In genomic region chr2:181453274-181453673, GRCm38 (mm10) we compare ENCODE assay signal across 17 mouse cellular contexts. TPM values are rescaled to one million over a fixed set of nuclear protein-coding genes. Genes with fewer than 3 reads are reported as not detected.
A peak's percentile ranks its signal among the peaks of the same experiment; 100 is the strongest.
DNase-seq lines count a peak whose midpoint lies in the region; ATAC-seq and TF ChIP-seq lines count a peak whose summit lies in the region.
"Had no signal": no experiment of that assay in that cellular context is flagged by ENCODE, and none has a peak within 500 bp of the region (broad histone marks: within the 10 kb centered on the region; RNA-seq: fewer than 3 reads in every experiment).

No protein-coding gene starts in this region.

- DNase-seq in kidney, adult 2 months = no peak
- DNase-seq in kidney, adult 9 months = no peak
- no peak for DNase-seq in testis, postnatal 14 days (ENCODE audit: low spot score)
- no peak for DNase-seq in spleen, postnatal 14 days (ENCODE audit: low spot score in 2 of 2)
- no peak for DNase-seq in urinary bladder, adult 2 months (ENCODE audit: low spot score)
- DNase-seq: cerebellum, adult 8-10 months; gastrocnemius, postnatal 10 days; kidney, adult 11 months had no signal

- peak; percentile 53; the same call in 1 of the 2 replicates for ATAC-seq in megakaryocyte progenitor cell, adult 5-6 weeks (replicated peaks; ENCODE audit: poor library complexity)
- ATAC-seq: forebrain, embryonic 14.5 days; midbrain, embryonic 13.5 days had no signal

- TF ChIP-seq POLR2A in kidney, adult 2 months (IDR thresholded peaks at IDR 0.05; ENCODE audit: low read depth, low read length) = no peak
- no peak for TF ChIP-seq POLR2A in testis, adult 2 months (IDR thresholded peaks at IDR 0.05; ENCODE audit: control insufficient read depth, low read depth, low read length)
- TF ChIP-seq POLR2A in ES-Bruce4 (IDR thresholded peaks at IDR 0.05; ENCODE audit: insufficient read depth, low read length) = no peak

- H3K4me3 ChIP-seq in kidney, adult 2 months (ENCODE audit: insufficient read depth, low read depth, low read length) = no peak overlapping the region
- H3K4me3 ChIP-seq in testis, adult 2 months (ENCODE audit: control insufficient read depth, low read depth, low read length) = no peak overlapping the region
- H3K4me3 ChIP-seq in ES-Bruce4 (ENCODE audit: low read depth, low read length) = no peak overlapping the region
- H3K4me3 ChIP-seq: embryonic facial prominence, embryonic 15.5 days; midbrain, embryonic 13.5 days had no signal

- 0 out of 2 replicates have a peak, but pooled peaks have one; percentile 11 for TF ChIP-seq CTCF in kidney, adult 2 months (conservative IDR thresholded peaks at IDR 0.05; ENCODE audit: insufficient read depth, insufficient read length, low read depth, low read length)
- peak; percentile 44; the same call in 1 of the 2 replicates for TF ChIP-seq CTCF in testis, adult 2 months (IDR thresholded peaks at IDR 0.05; ENCODE audit: control insufficient read depth, insufficient read depth, insufficient replicate concordance, low read depth, low read length)
- TF ChIP-seq CTCF in ES-Bruce4 (IDR thresholded peaks at IDR 0.05; ENCODE audit: low read depth, low read length) = peak; percentile 68

- H3K36me3 ChIP-seq in kidney, adult 2 months (ENCODE audit: control insufficient read depth, insufficient read depth, low read length) = no peaks in the 10 kb centered on the region
- no peaks in the 10 kb centered on the region for H3K36me3 ChIP-seq in testis, adult 2 months (ENCODE audit: control insufficient read depth, insufficient read depth, low read length)
- no peaks in the 10 kb centered on the region for H3K36me3 ChIP-seq in ES-Bruce4 (ENCODE audit: control insufficient read depth, insufficient read depth, low read length, poor library complexity, severe bottlenecking)
- H3K36me3 ChIP-seq: embryonic facial prominence, embryonic 15.5 days; midbrain, embryonic 13.5 days had no signal

- H3K27me3 ChIP-seq in kidney, adult 2 months (replicated peaks; ENCODE audit: control insufficient read depth, insufficient read depth, low read length) = no peaks in the 10 kb centered on the region
- no peaks in the 10 kb centered on the region for H3K27me3 ChIP-seq in testis, adult 2 months (ENCODE audit: control insufficient read depth, insufficient read depth, low read length)
- peaks cover 3% of the 10 kb centered on the region; the same call in 1 of the 2 replicates for H3K27me3 ChIP-seq in ES-Bruce4 (ENCODE audit: control insufficient read depth, insufficient read depth, low read length, poor library complexity, severe bottlenecking)

- WGBS in kidney, adult 2 months = 86% methylated on average over 1 of the region's 1 CpGs

- no peaks in the 10 kb centered on the region for H3K9me3 ChIP-seq in ES-Bruce4 (replicated peaks; ENCODE audit: control insufficient read depth, insufficient read depth, low read length, poor library complexity, severe bottlenecking)
- H3K9me3 ChIP-seq: embryonic facial prominence, embryonic 15.5 days; midbrain, embryonic 13.5 days had no signal

- H3K9ac ChIP-seq in ES-Bruce4 (ENCODE audit: low read depth, poor library complexity, severe bottlenecking) = no peak overlapping the region
- H3K9ac ChIP-seq: embryonic facial prominence, embryonic 15.5 days; midbrain, embryonic 13.5 days had no signal

- H3K27ac ChIP-seq in kidney, adult 2 months (ENCODE audit: insufficient read depth, low read depth, low read length) = no peak overlapping the region
- no peak overlapping the region for H3K27ac ChIP-seq in testis, adult 2 months (ENCODE audit: control insufficient read depth, insufficient read depth, low read depth, low read length)
- no peak overlapping the region for H3K27ac ChIP-seq in ES-Bruce4 (ENCODE audit: insufficient read depth, low read length)
- H3K27ac ChIP-seq: embryonic facial prominence, embryonic 15.5 days; midbrain, embryonic 13.5 days had no signal

- no peak for TF ChIP-seq EP300 in ES-Bruce4 (IDR thresholded peaks at IDR 0.05; ENCODE audit: insufficient read depth, low read depth, low read length)

- H3K4me1 ChIP-seq in kidney, adult 2 months (ENCODE audit: control insufficient read depth, insufficient read depth, low read length) = peaks cover 2% of the 10 kb centered on the region; the same call in 1 of the 2 replicates
- peaks cover 6% of the 10 kb centered on the region for H3K4me1 ChIP-seq in testis, adult 2 months (ENCODE audit: control insufficient read depth, insufficient read depth, low read length)
- peaks cover 1% of the 10 kb centered on the region for H3K4me1 ChIP-seq in ES-Bruce4 (ENCODE audit: control insufficient read depth, insufficient read depth, low read length)

RNA-seq across cellular contexts. Expression of gene Zbtb46, which starts 6.0 kb away (rescaled TPM):
- polyA plus RNA-seq in kidney, adult 2 months (2012; rRNA removed) = 7.7 and 8.0 TPM in 2 replicates
- polyA plus RNA-seq in testis, adult 2 months (2012; rRNA removed) = 8.3 and 10.1 TPM in 2 replicates
- polyA plus RNA-seq in ES-Bruce4 (2011; ENCODE audit: insufficient read depth, insufficient read length, low read depth, missing spikeins) = 4.3 and 5.4 TPM in 2 replicates
- total RNA-seq in megakaryocyte progenitor cell, adult 5-6 weeks (2015) = 1.2 and 1.8 TPM in 2 replicates
- total RNA-seq in megakaryocyte progenitor cell, adult 5-6 weeks (2017) = 1.9 and 5.4 TPM in 2 replicates
- polyA plus RNA-seq in urinary bladder, adult 2 months (2012; rRNA removed) = 4.4 and 4.6 TPM in 2 replicates

RNA-seq across cellular contexts. Expression of gene Abhd16b, which starts 39.7 kb away (rescaled TPM):
- not detected in 2 replicates for polyA plus RNA-seq in kidney, adult 2 months (2012; rRNA removed)
- polyA plus RNA-seq in testis, adult 2 months (2012; rRNA removed) = 141 and 146 TPM in 2 replicates
- polyA plus RNA-seq in ES-Bruce4 (2011; ENCODE audit: insufficient read depth, insufficient read length, low read depth, missing spikeins) = not detected in 2 replicates
- total RNA-seq in megakaryocyte progenitor cell, adult 5-6 weeks (2015) = not detected in 2 replicates
- total RNA-seq in megakaryocyte progenitor cell, adult 5-6 weeks (2017) = not detected in 2 replicates
- polyA plus RNA-seq in urinary bladder, adult 2 months (2012; rRNA removed) = not detected in 2 replicates
- total RNA-seq: gastrocnemius, postnatal 10 days; hematopoietic stem cell, adult 5-6 weeks; layer of hippocampus, adult 8-10 months; left cerebral cortex, postnatal 25 days had no signal
- polyA plus RNA-seq: forebrain, embryonic 14.5 days; midbrain, embryonic 13.5 days had no signal

RNA-seq across cellular contexts. Expression of gene Tpd52l2, which starts 43.7 kb away (rescaled TPM):
- polyA plus RNA-seq in kidney, adult 2 months (2012; rRNA removed) = 35.2 and 41.5 TPM in 2 replicates
- 17.4 and 17.5 TPM in 2 replicates for polyA plus RNA-seq in testis, adult 2 months (2012; rRNA removed)
- 144 and 145 TPM in 2 replicates for polyA plus RNA-seq in ES-Bruce4 (2011; ENCODE audit: insufficient read depth, insufficient read length, low read depth, missing spikeins)
- 47.1 and 60.0 TPM in 2 replicates for total RNA-seq in megakaryocyte progenitor cell, adult 5-6 weeks (2015)
- total RNA-seq in megakaryocyte progenitor cell, adult 5-6 weeks (2017) = 99.2 and 119 TPM in 2 replicates
- polyA plus RNA-seq in urinary bladder, adult 2 months (2012; rRNA removed) = 118 and 128 TPM in 2 replicates

Comparison
In these comparisons a context has a peak if more than half of its experiments do, and no peak if none do; other contexts are left out.
1. CTCF ChIP-seq: peak in every context shown above with its lines; median percentile 68 in ES-Bruce4; 44 in testis, adult 2 months; 11 in kidney, adult 2 months.
2. RNA of gene Abhd16b, which starts 39.7 kb away (polyA plus RNA-seq): 141 to 146 TPM in testis, adult 2 months; not detected in urinary bladder, adult 2 months, not detected in kidney, adult 2 months and not detected in ES-Bruce4; every median in the first group is over 100 times any median in the second.